Mouse (Mus musculus): ENCODE measurements around the gene 1110051M20Rik. TPM values are rescaled to one million over a fixed set of nuclear protein-coding genes. Genes with fewer than 3 reads are reported as not detected.

The 1110051M20Rik gene
- polyA plus RNA-seq, 1 experiment = 19.3 TPM

GRCm38 (mm10) chr2:91256256-91257125 is 188.0 kb downstream of the 1110051M20Rik start:
- 0 out of 2 replicates have a peak, but pooled peaks cover 1% of the 10 kb centered on the region for H3K27me3 ChIP-seq (ENCODE audit: control insufficient read depth, insufficient read depth, low read length, poor library complexity, severe bottlenecking)
- TF ChIP-seq EP300 (IDR thresholded peaks at IDR 0.05; ENCODE audit: insufficient read depth, low read depth, low read length) (0 out of 2 replicates have a peak, but pooled peaks have one; percentile 2), CTCF (IDR thresholded peaks at IDR 0.05; ENCODE audit: low read depth, low read length) (no peak)
- H3K4me1 ChIP-seq (ENCODE audit: control insufficient read depth, insufficient read depth, low read length) = no peaks in the 10 kb centered on the region
- H3K36me3 ChIP-seq (ENCODE audit: control insufficient read depth, insufficient read depth, low read length, poor library complexity, severe bottlenecking) = no peaks in the 10 kb centered on the region
- H3K9me3 ChIP-seq (replicated peaks; ENCODE audit: control insufficient read depth, insufficient read depth, low read length, poor library complexity, severe bottlenecking) = no peaks in the 10 kb centered on the region
- peak overlapping the region; percentile 88 for H3K4me3 ChIP-seq (ENCODE audit: low read depth, low read length)
- H3K27ac ChIP-seq (ENCODE audit: insufficient read depth, low read length) = no peak overlapping the region
- peak overlapping the region; percentile 54 for H3K9ac ChIP-seq (ENCODE audit: low read depth, poor library complexity, severe bottlenecking)

GRCm38 (mm10) chr2:91255661-91256150 is 188.8 kb downstream of the 1110051M20Rik start, which contains the start of gene Pacsin3:
Gene Pacsin3 (plus strand): TSS chr2:91255954.
- Histone ChIP-seq H3K9ac (ENCODE audit: low read depth, poor library complexity, severe bottlenecking) (peak within 1 kb of the TSS; percentile 54), H3K27ac (ENCODE audit: insufficient read depth, low read length) (no peak within 1 kb of the TSS), H3K36me3 (ENCODE audit: control insufficient read depth, insufficient read depth, low read length, poor library complexity, severe bottlenecking) (no peaks in the 10 kb centered on the region), H3K4me3 (ENCODE audit: low read depth, low read length) (peak within 1 kb of the TSS; percentile 88), H3K4me1 (ENCODE audit: control insufficient read depth, insufficient read depth, low read length) (no peaks in the 10 kb centered on the region), H3K9me3 (replicated peaks; ENCODE audit: control insufficient read depth, insufficient read depth, low read length, poor library complexity, severe bottlenecking) (no peaks in the 10 kb centered on the region), H3K27me3 (ENCODE audit: control insufficient read depth, insufficient read depth, low read length, poor library complexity, severe bottlenecking) (0 out of 2 replicates have a peak, but pooled peaks cover 1% of the 10 kb centered on the region)
- TF ChIP-seq POLR2A (IDR thresholded peaks at IDR 0.05; ENCODE audit: insufficient read depth, low read length) (no peak), CTCF (IDR thresholded peaks at IDR 0.05; ENCODE audit: low read depth, low read length) (no peak), EP300 (IDR thresholded peaks at IDR 0.05; ENCODE audit: insufficient read depth, low read depth, low read length) (no peak)

- H3K9ac ChIP-seq (ENCODE audit: low read depth, poor library complexity, severe bottlenecking) = no peak overlapping the region
- H3K4me3 ChIP-seq (ENCODE audit: low read depth, low read length) = no peak overlapping the region
- no peaks in the 10 kb centered on the region for H3K36me3 ChIP-seq (ENCODE audit: control insufficient read depth, insufficient read depth, low read length, poor library complexity, severe bottlenecking)
- no peak overlapping the region for H3K27ac ChIP-seq (ENCODE audit: insufficient read depth, low read length)
- H3K27me3 ChIP-seq (ENCODE audit: control insufficient read depth, insufficient read depth, low read length, poor library complexity, severe bottlenecking) = 0 out of 2 replicates have a peak, but pooled peaks cover 1% of the 10 kb centered on the region
- TF ChIP-seq POLR2A (IDR thresholded peaks at IDR 0.05; ENCODE audit: insufficient read depth, low read length) = no peak
- no peak for TF ChIP-seq EP300 (IDR thresholded peaks at IDR 0.05; ENCODE audit: insufficient read depth, low read depth, low read length)
- no peaks in the 10 kb centered on the region for H3K9me3 ChIP-seq (replicated peaks; ENCODE audit: control insufficient read depth, insufficient read depth, low read length, poor library complexity, severe bottlenecking)
- H3K4me1 ChIP-seq (ENCODE audit: control insufficient read depth, insufficient read depth, low read length) = no peaks in the 10 kb centered on the region
Observed at GRCm38 (mm10) chr2:91254725-91255380, 189.7 kb downstream of the 1110051M20Rik start.

- TF ChIP-seq CTCF (IDR thresholded peaks at IDR 0.05; ENCODE audit: low read depth, low read length) = no peak
- no peak for TF ChIP-seq EP300 (IDR thresholded peaks at IDR 0.05; ENCODE audit: insufficient read depth, low read depth, low read length)
- TF ChIP-seq POLR2A (IDR thresholded peaks at IDR 0.05; ENCODE audit: insufficient read depth, low read length) = no peak
- Histone ChIP-seq H3K9me3 (replicated peaks; ENCODE audit: control insufficient read depth, insufficient read depth, low read length, poor library complexity, severe bottlenecking) (no peaks in the 10 kb centered on the region), H3K36me3 (ENCODE audit: control insufficient read depth, insufficient read depth, low read length, poor library complexity, severe bottlenecking) (no peaks in the 10 kb centered on the region), H3K4me1 (ENCODE audit: control insufficient read depth, insufficient read depth, low read length) (no peaks in the 10 kb centered on the region), H3K27me3 (ENCODE audit: control insufficient read depth, insufficient read depth, low read length, poor library complexity, severe bottlenecking) (0 out of 2 replicates have a peak, but pooled peaks cover 1% of the 10 kb centered on the region), H3K9ac (ENCODE audit: low read depth, poor library complexity, severe bottlenecking) (no peak overlapping the region), H3K4me3 (ENCODE audit: low read depth, low read length) (no peak overlapping the region), H3K27ac (ENCODE audit: insufficient read depth, low read length) (no peak overlapping the region)
Observed at GRCm38 (mm10) chr2:91252512-91252911, 192.0 kb downstream of the 1110051M20Rik start.

- TF ChIP-seq CTCF (IDR thresholded peaks at IDR 0.05; ENCODE audit: low read depth, low read length) = no peak
- no peak for TF ChIP-seq EP300 (IDR thresholded peaks at IDR 0.05; ENCODE audit: insufficient read depth, low read depth, low read length)
- no peak for TF ChIP-seq POLR2A (IDR thresholded peaks at IDR 0.05; ENCODE audit: insufficient read depth, low read length)
- Histone ChIP-seq H3K4me3 (ENCODE audit: low read depth, low read length) (no peak overlapping the region), H3K27ac (ENCODE audit: insufficient read depth, low read length) (no peak overlapping the region), H3K4me1 (ENCODE audit: control insufficient read depth, insufficient read depth, low read length) (no peaks in the 10 kb centered on the region), H3K9ac (ENCODE audit: low read depth, poor library complexity, severe bottlenecking) (no peak overlapping the region), H3K36me3 (ENCODE audit: control insufficient read depth, insufficient read depth, low read length, poor library complexity, severe bottlenecking) (no peaks in the 10 kb centered on the region), H3K9me3 (replicated peaks; ENCODE audit: control insufficient read depth, insufficient read depth, low read length, poor library complexity, severe bottlenecking) (no peaks in the 10 kb centered on the region), H3K27me3 (ENCODE audit: control insufficient read depth, insufficient read depth, low read length, poor library complexity, severe bottlenecking) (0 out of 2 replicates have a peak, but pooled peaks cover 1% of the 10 kb centered on the region)
Observed at GRCm38 (mm10) chr2:91252001-91252400, 192.5 kb downstream of the 1110051M20Rik start.
